Mouse (Mus musculus) adrenal gland, adult (tissue): ENCODE results near the gene Hmga2.
A peak's percentile ranks its signal among the peaks of the same experiment; 100 is the strongest.

ENCODE experiments used
- DNase-seq, 2 experiments: peaks; one replicate each; pipeline ENCODE4 v3.0.0; 2022 to 2023; ENCODE audit warnings: low spot score in 1 of 2; ENCODE audit not compliant: inconsistent age in 2 of 2

The Hmga2 gene

DNA sequence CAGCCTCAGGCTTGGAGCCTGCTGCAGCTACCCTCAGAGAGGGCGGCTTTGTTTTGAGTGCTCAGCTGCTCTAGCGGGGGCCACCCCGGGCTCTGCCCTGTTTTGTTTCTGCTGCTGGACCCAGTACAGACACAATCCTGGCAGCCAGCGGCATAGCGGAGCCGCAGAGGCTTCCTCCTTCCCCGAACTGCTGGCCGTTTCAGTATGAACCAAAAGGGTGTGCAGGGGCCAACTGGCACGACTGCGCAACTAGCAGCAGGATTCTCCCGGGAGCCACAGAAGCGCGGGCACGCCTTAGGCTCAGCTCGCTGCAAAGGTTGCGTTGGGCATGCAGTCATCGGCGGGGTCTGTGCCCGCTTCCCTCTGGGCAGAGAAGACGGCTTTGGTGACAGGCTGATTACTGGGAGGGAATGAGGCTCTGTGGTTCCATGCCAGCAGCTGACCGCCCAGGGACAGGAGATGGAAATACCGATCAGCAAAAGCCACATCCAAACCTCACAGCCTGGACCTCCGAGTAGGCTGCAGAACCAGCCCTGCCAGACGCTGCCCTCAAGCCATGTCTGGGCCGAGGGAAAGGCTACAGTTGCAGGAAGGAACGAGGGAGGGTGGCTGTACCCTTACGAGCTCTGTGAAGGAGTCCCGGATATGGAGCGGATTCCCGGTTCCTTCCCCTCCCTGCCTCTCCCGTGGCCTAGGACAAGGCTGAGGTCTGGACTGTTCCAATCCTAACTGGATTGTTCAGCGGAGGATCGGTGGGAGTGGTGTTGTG lies 47.7 kb downstream of the Hmga2 start:
- DNase-seq = peak; percentile 56 to 85

DNA sequence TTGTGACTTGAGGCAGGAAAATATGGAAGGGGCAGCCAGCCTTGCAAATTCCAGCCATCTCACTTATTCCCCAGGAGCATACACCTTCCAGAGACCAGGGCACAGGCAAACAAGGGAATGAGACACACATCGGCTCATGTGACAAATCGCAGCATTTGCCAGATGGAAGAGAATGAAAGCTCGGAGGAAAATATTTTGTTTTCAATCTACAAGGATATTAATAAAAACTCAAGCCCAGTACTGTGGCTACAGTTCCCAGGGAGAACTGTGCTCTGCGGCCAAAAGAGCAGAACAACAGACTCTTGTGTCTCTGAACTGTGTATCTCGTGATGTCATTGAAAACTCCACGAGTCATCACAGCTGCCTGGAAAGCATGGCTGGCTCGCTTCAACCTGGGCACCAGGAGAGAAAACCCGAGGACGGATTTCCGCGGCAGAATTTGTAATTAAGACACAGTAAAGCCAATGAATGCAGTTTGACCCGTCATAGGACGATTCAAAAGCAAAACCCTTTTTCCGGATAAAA lies 50.1 kb downstream of the Hmga2 start:
- no peak for DNase-seq

DNA sequence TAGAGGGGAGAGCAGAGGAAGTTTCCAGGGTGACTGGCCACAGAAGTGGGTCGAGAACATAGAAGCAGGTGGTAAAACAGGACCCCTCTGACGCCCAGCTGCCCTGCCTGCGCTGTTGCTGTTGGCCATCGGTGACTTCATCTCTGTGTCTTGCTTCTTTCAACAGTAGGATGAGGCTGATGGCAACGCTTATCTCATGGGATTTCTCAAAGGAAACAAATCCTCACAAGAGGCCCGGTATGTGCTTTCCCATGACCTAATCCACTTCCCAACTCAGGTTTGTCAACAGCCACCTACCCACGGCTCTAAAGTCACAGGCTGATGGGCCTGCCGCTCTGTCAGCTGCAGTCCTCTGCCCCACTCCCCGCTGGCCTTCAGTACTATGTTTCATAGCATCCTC lies 52.3 kb downstream of the Hmga2 start:
- peak in 1 of 2 experiments; percentile 26 for DNase-seq

DNA sequence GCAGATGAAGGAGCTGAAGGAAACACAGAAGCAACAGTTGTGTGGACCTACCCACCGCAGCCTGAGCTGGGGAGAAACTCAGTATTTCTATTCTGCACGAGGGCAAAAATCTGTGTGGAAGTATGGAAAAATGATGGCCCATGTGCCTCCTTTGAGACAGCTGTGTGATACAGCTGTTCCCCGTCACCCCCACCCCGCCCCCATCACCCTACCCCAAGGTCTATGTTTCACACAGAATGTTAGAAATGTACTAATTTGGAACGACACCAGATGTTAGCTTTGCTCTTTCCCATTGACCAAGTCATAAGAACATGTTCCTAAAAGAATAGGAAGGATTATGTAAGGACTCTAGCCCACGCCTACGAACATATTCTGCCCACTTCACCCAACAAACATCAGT lies 53.0 kb downstream of the Hmga2 start:
- DNase-seq = no peak

DNA sequence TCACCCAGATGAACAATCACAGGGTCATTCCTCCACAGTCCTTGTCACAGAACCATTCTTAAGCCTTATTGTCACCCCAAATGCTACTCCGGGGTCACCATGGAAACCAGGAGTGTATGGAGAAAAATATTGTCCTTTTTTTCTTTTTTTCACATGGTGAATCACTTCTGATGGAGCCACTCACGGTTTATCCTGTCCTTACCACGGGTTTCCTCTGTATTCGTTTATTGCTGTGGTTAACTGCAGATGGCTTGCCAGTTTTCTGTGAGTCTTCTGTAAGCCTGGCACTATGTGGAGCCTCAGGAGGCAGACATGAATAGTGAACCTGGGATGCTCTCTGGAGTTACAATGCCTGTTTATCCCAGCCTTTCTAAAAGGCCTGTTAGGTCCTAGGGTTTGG lies 53.4 kb downstream of the Hmga2 start:
- peak in 1 of 2 experiments; percentile 41 for DNase-seq

DNA sequence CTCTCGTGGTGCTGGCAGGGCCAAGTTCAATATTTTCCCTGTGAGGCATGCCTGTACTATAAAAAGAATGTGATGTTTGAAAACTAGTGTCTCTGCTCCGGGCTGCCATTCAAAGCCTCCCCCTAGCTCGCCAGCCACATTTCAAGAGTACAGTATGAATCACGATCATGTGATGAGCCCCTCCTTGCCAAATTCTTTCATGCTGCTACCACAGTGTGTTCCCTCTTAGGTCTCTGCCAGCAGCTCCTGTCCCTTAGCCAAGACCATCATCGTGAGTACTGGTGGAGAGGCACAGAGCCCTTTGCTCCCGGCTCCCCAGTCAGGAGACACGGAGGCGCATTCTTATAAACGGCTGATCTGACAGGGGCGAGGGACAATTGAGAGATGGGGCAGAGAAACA lies 54.2 kb downstream of the Hmga2 start:
- peak; percentile 92 to 93 for DNase-seq

DNA sequence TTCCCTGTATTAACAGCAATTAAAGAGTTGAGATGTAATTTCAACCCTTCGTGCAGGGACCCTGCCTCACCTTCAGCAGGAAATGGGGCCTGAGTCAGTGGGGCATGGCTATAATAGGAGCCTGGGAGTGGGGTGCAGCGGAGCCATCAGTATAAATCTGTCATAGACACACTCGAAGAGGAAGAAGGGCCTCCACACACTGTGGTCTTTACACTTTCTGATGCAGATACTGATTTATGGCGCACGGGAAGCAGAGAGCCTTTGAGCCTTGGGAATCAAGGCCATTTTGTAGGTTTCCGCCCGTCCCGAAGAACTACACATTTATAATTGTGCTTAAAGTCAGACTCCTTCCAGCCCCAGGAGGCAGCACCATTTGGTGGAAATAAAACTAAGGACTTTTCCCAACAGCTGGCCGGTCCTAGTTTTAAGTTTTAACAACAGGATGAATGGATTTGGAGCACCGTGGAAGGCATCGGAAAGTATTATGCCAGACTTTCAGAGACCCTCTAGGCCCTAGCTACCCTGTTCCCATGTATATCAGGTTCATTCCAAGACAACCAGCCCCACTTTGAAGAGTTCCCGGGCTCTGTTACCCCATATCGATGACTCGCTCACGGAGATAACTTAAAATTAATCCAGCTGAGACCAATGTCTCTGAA lies 55.2 kb downstream of the Hmga2 start:
- DNase-seq = peak; percentile 58 to 82

DNA sequence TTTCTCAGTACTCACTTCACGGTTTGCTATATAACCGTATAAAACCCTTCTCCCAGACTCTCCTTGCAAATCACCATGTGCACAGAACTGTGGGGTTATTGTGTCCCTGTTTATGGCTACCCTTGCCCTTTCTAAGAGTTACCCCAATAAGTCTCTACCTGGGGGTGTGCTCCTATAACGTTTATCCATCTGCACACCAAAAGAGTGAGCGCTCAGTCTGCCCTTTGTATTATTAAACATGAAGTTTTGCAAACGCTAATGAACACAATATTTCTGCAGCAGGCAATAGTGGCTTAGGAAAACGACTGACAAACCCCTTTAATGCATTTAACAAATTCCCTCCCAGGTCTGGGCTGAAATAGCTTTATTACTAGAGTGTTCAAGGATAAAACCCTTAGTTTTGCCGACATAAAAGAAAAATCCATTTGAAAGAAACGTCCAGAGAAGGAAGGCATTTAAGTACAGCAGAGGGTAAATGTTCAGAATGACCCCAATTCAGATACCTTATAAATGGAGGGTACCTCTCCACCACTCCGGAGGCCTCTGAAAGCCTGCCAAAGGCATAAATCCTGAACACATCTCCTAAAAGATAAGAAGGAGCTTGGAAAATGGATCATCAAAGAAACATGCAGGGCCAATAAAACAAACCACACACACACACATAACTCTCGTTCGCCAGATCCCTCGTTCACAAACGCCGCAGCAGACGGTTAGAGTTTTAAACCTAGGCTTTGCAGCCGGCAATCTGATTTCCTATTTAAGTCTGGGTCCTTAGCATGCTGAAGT lies 57.3 kb downstream of the Hmga2 start:
- peak; percentile 57 to 82 for DNase-seq

DNA sequence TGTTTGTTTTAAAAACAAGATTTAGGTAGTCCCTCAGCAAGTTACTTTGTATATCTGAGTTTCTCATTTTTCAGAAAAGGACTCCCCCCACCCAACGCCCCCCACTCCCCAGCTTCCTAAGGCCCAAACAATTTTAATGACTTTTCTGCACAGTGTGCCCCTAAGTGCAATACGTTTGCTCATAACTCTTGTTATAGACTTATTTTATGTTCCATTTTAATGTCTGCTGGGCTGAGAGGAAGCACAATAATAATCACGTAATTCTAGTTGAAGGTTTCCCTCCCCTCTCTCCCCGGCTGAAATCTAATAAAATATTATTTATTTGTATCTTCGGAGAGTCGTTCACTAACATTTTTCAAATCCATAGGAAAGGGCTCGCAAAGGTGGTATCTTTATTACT lies 58.1 kb downstream of the Hmga2 start:
- DNase-seq = peak in 1 of 2 experiments; percentile 28

DNA sequence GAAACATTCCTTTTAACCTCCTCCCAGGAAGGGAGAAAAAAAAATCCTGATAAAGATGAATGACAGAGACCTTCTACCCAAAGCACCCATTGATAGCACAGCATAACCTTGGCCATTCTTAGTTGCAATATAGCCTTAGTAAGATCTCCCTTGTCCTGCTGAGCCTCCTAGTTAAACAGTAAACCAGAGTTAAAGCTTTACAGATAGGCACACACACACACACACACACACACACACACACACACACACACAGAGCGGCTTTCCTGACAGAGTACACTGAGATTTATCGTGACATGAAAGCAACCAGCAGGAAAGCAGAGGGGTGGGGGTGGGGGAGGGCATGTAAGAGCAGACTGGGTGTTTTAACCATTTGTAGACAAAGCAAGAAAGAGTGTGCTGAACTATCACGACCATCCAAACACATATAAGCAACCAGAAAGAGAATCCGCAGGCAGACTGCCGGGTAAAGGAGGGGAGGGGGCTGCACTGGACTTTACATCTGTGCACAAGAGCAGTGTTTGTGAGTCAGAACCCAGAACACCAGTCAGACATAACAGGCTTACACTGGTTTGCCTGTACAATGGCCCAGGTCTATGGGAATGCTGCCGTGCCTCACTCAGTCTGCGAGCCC lies 58.7 kb downstream of the Hmga2 start:
- DNase-seq = peak in 1 of 2 experiments; percentile 62

DNA sequence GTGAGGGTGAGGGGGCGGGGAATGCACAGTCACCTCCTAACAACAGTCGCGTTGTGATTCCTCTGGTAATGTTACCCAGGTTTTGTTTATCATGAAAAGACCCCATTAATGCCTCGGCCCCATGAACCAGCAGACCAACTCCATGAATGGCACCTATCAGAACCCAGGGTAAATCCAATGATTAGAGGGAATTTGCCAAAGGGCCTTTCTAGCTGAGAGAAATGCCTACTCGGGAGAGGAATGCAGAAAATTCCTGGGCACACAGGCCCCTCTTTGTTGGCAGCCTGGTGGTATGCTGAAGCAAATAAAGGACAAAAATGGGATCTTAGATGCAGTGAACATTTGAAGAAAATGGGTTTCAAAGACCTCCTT lies 59.2 kb downstream of the Hmga2 start:
- no peak for DNase-seq

DNA sequence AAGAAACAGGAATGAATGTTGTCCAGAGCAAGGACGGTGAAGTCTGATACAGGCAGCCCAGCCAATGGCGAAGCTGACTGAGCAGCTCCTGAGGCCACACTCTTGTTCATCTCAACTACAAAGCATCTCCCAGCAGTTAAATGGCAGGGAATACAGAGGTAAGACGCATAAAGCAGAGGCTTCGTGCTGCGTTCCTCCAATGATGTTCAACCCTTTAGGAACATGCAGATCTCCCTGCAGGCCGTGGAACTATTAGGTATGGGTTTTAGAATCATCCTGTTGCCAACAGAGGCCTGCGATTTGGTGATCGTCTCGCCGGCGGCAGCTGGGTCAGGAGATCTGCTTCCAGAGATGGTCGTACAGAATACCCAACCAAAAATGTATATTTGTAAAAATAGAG lies 59.6 kb downstream of the Hmga2 start:
- DNase-seq = no peak

DNA sequence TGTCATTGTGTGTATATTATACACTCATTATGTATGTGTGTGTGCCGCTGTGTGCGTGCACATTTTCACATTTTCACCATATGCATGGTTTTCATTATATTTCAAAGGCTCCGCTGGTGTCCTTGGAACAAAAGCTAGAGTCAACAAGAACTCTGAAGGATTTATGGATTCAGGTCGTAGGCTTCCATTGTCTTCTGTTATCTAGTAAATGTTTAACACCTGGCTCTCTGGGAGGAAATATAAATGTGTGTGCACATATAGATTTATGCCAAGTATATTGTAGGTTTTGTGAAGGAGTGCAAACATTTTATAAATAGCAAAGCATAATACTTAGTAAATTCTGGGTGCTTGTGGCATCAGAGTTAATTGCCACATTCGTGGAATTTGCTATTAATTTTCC lies 64.1 kb downstream of the Hmga2 start:
- no peak for DNase-seq

DNA sequence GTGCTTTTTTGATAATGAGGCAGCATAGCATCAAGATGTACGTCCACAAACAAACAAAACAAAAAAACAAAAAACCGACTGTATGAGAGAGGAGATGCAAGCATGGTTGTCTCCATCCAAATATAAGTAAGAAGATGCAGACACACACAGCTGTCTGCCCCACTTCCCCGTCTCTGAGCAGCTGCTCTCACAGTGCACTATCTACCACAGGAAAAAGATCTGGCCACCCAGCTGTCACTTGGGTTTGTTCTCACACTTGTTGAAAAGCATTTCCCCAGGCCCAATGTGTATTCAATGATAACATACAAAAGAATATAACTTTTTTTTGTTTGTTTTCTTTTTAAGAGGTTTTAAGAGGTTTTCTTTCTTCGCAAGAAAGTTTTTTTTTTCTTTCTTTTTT lies 65.3 kb downstream of the Hmga2 start:
- no peak for DNase-seq

DNA sequence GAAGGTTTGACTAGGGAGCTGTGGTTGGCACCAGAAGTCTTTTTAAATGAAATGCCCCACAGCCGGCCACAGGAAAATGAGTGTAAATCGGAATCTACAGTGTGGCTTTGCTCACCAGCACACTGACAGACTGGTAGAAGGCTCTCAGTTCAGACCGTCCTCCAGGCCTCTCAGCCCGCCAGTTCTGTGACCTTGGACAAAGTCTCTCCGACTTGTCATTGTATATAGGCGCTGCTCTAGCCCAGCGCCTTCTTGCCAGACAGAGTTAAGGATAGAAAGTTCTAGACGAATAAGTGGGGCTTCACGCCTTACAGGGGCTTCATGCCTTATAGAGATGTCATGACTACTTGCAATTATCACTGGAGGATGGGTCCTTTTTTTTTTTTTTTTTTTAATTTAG lies 67.1 kb downstream of the Hmga2 start:
- peak in 1 of 2 experiments; percentile 54 for DNase-seq

DNA sequence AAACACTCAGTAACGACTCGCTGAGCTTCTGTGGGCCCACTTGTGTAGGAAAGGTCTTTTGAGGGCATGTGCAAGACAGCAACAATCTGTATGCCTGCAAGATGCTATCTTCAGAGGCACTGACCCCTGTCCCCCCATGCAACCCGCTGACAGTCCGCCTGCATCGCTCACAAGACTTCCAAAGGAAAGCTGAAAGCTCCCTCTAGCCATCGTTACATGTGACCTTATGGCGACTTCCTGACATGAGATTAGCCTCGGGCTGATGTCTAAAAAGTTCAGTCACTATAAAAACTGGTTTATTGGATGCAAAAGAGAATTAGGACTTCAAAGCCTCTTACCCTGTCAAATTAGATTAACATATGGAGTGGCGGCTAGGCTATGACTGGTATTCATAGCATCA lies 69.0 kb downstream of the Hmga2 start:
- DNase-seq = no peak

DNA sequence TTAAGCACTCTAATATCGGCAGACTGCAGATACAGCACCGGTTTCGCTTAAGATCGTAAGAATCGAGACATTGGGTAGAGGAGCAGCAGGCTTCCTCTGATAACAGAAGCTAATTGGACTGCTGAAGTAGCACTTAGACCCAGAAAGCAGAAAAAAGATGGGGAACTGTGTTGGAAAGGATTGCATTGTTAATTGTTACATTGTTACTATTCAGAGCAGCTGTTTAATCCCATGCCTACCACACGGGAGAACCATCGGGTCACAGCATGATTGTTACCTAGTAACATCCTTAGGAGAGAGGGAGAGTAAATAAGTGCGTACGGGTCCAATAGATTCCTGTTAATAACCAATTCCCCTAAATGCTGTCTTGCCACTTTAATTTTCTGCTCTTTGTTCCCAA lies 70.2 kb downstream of the Hmga2 start:
- DNase-seq = no peak

DNA sequence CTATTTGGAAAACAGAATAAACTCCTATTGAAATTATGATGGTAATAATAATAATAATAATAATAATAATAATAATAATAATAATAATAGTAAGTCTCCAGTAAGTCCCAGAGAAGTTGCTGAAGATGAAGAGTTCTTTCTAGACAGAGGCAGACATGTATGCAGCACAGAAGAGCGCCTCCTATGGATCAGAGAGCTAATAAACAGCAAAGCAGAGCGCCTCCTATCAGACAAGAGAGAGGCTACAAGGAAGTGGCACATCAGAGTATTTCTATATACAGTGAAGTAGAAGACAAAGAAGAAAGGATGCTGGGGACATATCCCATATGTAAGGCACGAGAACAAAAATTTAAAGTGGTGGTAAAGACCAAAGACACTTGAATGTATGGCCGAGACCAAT lies 70.9 kb downstream of the Hmga2 start:
- no peak for DNase-seq

DNA sequence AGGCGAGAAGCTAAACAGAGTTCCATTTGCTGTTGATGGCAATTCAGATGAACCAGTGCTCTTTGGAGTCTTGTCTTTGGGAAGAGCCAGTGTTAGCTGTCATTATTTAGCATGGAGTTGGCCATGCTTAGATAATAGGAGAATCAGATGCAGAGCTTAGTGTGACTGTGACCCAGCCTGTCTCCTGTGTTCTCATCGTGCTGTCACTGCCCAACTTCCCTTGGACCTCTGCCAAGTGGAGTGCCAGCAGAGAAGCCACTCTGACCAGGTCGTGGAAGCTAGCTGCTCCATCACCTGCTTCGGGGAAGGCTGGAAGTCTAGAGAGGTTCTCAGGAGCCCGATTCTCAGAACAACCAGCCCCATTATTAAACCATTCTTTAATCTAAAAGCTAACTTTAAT lies 73.3 kb downstream of the Hmga2 start:
- DNase-seq = peak; percentile 62 to 69

DNA sequence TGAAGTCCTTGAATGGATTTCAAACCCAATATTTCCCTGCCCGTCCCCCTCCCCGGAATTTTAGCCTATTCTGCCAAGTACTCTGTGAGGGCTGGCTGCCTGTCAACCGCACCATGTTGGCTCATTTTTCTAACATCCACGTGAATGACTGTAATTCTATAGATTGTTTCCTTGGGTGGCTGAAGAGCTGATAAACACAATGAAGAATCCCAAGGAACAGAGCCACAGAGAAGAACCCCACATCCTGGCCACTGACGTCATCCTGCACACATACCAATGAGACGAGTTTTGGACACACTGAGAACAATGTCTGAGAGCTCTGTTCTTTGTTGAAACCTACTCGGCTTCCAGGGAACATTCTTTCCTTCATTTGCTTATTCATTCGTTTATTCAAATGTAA lies 74.5 kb downstream of the Hmga2 start:
- DNase-seq = no peak

DNA sequence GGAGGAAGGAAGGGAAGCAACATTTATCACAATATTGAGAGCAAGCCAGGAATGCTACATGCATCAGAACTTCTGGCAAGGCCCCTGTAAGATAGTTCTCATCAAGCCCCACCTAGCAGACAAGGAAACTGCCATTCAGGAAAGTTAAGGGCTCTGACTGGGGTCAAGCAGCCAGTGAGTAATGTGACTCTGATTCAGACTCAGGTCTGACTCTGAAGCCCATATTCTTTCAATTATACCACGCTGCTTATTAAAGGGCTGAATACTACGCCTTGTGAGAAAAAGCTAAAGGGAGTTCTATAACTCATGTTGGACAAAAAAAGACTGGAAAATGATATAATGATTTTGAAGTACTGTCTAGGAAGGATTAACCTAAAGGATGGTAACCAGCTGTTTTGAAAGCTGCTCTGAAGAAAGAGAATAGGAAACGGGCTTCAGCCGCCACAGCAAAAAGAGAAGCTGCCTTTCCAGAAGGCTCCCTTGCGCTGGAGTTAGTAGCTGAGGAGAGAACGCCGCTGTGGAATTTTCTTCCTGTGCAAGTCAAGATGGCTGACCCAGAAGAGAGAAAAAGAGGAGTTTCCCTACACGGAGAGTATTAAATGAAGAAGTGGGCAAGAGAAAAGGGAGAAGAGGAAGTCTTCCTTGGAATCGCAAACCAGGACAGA lies 76.3 kb downstream of the Hmga2 start:
- no peak for DNase-seq
